Mouse (Mus musculus): ENCODE results near the gene Pnmal1. TPM values are rescaled to one million over a fixed set of nuclear protein-coding genes. Genes with fewer than 3 reads are reported as not detected.
A peak's percentile ranks its signal among the peaks of the same experiment; 100 is the strongest.

Gene Pnmal1
- polyA plus RNA-seq, 1 experiment from 2014 or later = 0.02 TPM

DNA sequence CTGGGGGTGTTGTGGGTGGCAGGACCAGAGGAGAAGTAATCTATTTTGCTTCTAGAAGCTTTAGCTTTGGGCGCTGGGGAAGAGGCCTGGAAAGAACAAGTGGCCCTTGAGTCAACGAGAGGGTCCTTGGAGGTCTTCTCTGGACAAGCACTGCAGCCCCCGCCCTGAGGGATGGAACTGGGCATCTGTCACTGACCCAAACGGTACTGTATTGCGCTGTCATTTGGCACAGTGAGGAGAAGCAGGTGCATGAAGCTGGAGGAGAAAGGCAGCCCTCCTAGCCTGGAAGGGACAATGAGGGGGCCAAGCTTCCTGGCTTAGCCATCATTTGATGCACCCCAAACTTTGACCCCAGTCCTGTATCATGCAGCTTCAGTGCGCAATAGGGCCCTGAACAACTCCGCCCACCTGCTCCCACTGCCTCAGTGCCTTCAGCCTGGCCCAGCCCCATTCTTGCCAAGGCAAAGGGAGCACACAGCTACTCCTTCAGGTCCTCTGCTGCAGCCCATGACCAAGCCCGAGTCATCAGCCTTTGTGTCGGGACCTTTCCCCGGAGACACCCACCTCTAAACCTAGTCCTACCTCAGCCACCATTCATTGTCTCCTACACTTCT is 37.0 kb upstream of the Pnmal1 start:
- peak; percentile 56 for DNase-seq
- H3K4me2 ChIP-seq (ENCODE audit: low read depth, low read length) = peak overlapping the region; percentile 99
- 29% methylated on average over 10 of the region's 10 CpGs for WGBS (ENCODE audit: insufficient replicate concordance)
- H3K27ac ChIP-seq (ENCODE audit: low read depth) = peak overlapping the region; percentile 92; the same call in 1 of the 2 replicates
- H3K9me3 ChIP-seq (ENCODE audit: low read length) = no peaks in the 10 kb centered on the region
- TF ChIP-seq EP300 (IDR thresholded peaks at IDR 0.05; ENCODE audit: low read depth) (no peak), CTCF (IDR thresholded peaks at IDR 0.05; ENCODE audit: low read depth) (no peak)
- H3K27me3 ChIP-seq (ENCODE audit: insufficient read depth, low read length) = no peaks in the 10 kb centered on the region
- H3K4me1 ChIP-seq (ENCODE audit: insufficient read depth) = peaks cover 34% of the 10 kb centered on the region
- H3K36me3 ChIP-seq (replicated peaks; ENCODE audit: insufficient read depth, low read length) = peaks cover 31% of the 10 kb centered on the region
- peak overlapping the region; percentile 94 for H3K9ac ChIP-seq (replicated peaks)
- ATAC-seq = no peak
- H3K4me3 ChIP-seq (ENCODE audit: low read depth, low read length) = peak overlapping the region; percentile 94

DNA sequence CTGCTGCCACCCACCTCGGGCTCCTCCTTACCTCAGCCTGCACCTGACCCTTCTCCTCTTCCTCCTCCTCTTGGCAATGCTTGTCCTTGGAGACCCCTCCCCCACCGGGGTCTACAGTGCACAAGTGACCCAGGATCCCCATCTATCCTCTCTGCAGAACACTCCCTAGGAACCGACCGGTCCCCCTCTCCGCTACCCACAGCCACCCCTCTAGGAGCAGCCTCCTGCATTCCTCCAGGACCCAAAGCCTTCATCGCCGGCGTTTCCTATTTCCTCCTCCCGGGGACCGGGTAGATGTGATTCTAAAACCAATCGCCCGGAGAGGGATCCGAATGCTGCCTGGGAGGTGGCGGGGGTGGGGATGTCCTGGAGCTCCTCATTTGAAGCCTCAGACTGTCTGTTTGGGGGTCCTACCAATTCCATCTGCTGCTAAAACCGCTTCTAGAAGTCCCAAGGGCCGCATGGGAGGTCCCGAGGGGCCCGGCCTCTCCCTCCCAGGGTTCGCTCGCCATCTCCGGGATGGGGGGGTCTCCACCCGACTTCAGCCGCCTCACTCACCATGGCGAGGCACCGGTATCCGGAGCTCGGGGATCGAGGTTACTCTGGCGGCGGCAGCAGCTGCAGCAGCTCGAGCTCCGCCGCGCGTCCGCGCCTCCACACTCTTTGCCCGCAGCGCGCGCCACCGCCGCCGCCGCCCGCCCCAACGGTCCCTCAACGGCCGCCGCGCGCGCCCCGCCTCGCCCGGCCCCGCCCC is 36.0 kb upstream of the Pnmal1 start:
- peaks cover 34% of the 10 kb centered on the region for H3K4me1 ChIP-seq (ENCODE audit: insufficient read depth)

DNA sequence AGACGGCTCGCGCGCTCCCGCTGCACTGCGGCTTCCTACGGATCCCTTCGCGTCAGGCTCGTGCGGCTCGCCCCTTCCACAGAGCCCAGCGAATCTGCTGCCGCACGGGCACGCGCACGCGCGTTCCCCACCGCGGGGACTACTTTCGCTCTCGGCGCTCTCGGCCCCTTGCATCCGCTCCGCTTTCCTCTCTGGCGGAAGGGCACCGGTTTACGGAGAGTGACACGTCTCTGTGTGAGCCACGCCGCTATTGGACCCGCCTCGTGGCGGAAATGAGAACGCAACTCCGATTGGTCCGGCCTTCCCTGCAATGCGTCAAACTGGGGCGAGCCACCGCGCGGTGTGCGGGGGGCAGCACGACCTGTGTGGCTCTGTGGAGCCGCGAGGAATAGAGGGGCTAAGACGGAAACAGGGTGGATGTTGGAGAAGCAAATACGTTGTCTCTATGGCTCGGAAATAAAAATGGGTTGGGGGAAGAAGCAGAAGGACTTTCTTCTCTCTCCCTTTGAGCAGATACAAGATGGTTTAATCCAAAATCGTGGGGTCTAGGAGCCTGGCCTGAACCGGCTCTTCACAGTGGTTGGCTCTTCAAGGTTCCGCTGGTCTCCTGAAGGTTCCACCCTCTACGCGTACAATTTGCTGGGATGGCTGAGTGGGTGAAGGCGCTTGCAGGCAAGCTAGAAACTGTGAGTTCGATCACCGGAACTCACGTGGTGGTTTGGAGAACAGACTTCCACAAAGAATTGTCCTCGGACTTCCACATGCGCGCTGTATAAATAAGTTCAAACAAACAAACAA is 35.2 kb upstream of the Pnmal1 start, which contains the start of gene Calm3:
Calm3 (minus strand) TSS at position 78 of the 798 bp plus-strand sequence.
- Histone ChIP-seq H3K27me3 (ENCODE audit: insufficient read depth, low read length) (no peaks in the 10 kb centered on the region), H3K27ac (ENCODE audit: low read depth) (peak within 1 kb of the TSS; percentile 92), H3K36me3 (replicated peaks; ENCODE audit: insufficient read depth, low read length) (peaks cover 14% of the 10 kb centered on the region), H3K9ac (replicated peaks) (peak within 1 kb of the TSS; percentile 94), H3K9me3 (ENCODE audit: low read length) (no peaks in the 10 kb centered on the region), H3K4me1 (ENCODE audit: insufficient read depth) (peaks cover 32% of the 10 kb centered on the region), H3K4me2 (ENCODE audit: low read depth, low read length) (peak within 1 kb of the TSS; percentile 99), H3K4me3 (ENCODE audit: low read depth, low read length) (peak within 1 kb of the TSS; percentile 94)
- peak; percentile 84; the same call in 1 of the 2 replicates for TF ChIP-seq EP300 (IDR thresholded peaks at IDR 0.05; ENCODE audit: low read depth)
- TF ChIP-seq CTCF (IDR thresholded peaks at IDR 0.05; ENCODE audit: low read depth) = peak; percentile 30; the same call in 1 of the 2 replicates
- ATAC-seq (peak; percentile 92), DNase-seq (peak; percentile 99)
- 2% methylated on average over 64 of the region's 64 CpGs for WGBS (ENCODE audit: insufficient replicate concordance)

More for the DNA sequence above, 36.0 kb upstream of the Pnmal1 start:
- DNase-seq (no peak), ATAC-seq (no peak)
- 0% methylated on average over 42 of the region's 57 CpGs for WGBS (ENCODE audit: insufficient replicate concordance)
- Histone ChIP-seq H3K27ac (ENCODE audit: low read depth) (peak overlapping the region; percentile 92), H3K9ac (replicated peaks) (peak overlapping the region; percentile 94), H3K4me3 (ENCODE audit: low read depth, low read length) (peak overlapping the region; percentile 94), H3K27me3 (ENCODE audit: insufficient read depth, low read length) (no peaks in the 10 kb centered on the region), H3K4me2 (ENCODE audit: low read depth, low read length) (peak overlapping the region; percentile 99), H3K9me3 (ENCODE audit: low read length) (no peaks in the 10 kb centered on the region), H3K36me3 (replicated peaks; ENCODE audit: insufficient read depth, low read length) (peaks cover 21% of the 10 kb centered on the region)
- TF ChIP-seq CTCF (IDR thresholded peaks at IDR 0.05; ENCODE audit: low read depth) = no peak

GRCm38 (mm10) chr7:16928341-16928740 is 31.1 kb upstream of the Pnmal1 start:
- peaks cover 3% of the 10 kb centered on the region; the same call in 1 of the 2 replicates for H3K4me1 ChIP-seq (ENCODE audit: insufficient read depth)
- H3K4me3 ChIP-seq (ENCODE audit: low read depth, low read length) = no peak overlapping the region
- H3K27me3 ChIP-seq (ENCODE audit: insufficient read depth, low read length) = no peaks in the 10 kb centered on the region
- H3K27ac ChIP-seq (ENCODE audit: low read depth) = no peak overlapping the region
- DNase-seq (no peak), ATAC-seq (no peak)
- TF ChIP-seq CTCF (IDR thresholded peaks at IDR 0.05; ENCODE audit: low read depth) (no peak), EP300 (IDR thresholded peaks at IDR 0.05; ENCODE audit: low read depth) (no peak)
- H3K9me3 ChIP-seq (ENCODE audit: low read length) = no peaks in the 10 kb centered on the region
- H3K9ac ChIP-seq (replicated peaks) = no peak overlapping the region
- no peaks in the 10 kb centered on the region for H3K36me3 ChIP-seq (replicated peaks; ENCODE audit: insufficient read depth, low read length)
- H3K4me2 ChIP-seq (ENCODE audit: low read depth, low read length) = no peak overlapping the region
- 29% methylated on average over 2 of the region's 2 CpGs for WGBS (ENCODE audit: insufficient replicate concordance)

GRCm38 (mm10) chr7:16930850-16931249 is 28.6 kb upstream of the Pnmal1 start:
- DNase-seq = peak; percentile 71

More at GRCm38 (mm10) chr7:16930850-16931249, 28.6 kb upstream of the Pnmal1 start:
- no peaks in the 10 kb centered on the region for H3K4me1 ChIP-seq (ENCODE audit: insufficient read depth)
- no peak overlapping the region for H3K4me3 ChIP-seq (ENCODE audit: low read depth, low read length)
- H3K9ac ChIP-seq (replicated peaks) = no peak overlapping the region
- no peaks in the 10 kb centered on the region for H3K27me3 ChIP-seq (ENCODE audit: insufficient read depth, low read length)
- H3K4me2 ChIP-seq (ENCODE audit: low read depth, low read length) = no peak overlapping the region
- H3K9me3 ChIP-seq (ENCODE audit: low read length) = no peaks in the 10 kb centered on the region
- ATAC-seq = peak; percentile 31; the same call in 1 of the 2 replicates
- WGBS (ENCODE audit: insufficient replicate concordance) = 4% methylated on average over 1 of the region's 1 CpGs
- H3K36me3 ChIP-seq (replicated peaks; ENCODE audit: insufficient read depth, low read length) = no peaks in the 10 kb centered on the region
- H3K27ac ChIP-seq (ENCODE audit: low read depth) = no peak overlapping the region
- TF ChIP-seq EP300 (IDR thresholded peaks at IDR 0.05; ENCODE audit: low read depth) = no peak
- TF ChIP-seq CTCF (IDR thresholded peaks at IDR 0.05; ENCODE audit: low read depth) = peak; percentile 84
